Mouse (Mus musculus): ENCODE data around the gene Rpe65. TPM values are rescaled to one million over a fixed set of nuclear protein-coding genes. Genes with fewer than 3 reads are reported as not detected.

Gene Rpe65
- total RNA-seq (2015; ENCODE audit: low replicate concordance) = not detected in 2 replicates
- total RNA-seq (2017; ENCODE audit: low replicate concordance) = not detected in 2 replicates

- ATAC-seq (replicated peaks; ENCODE audit: low FRiP score, poor library complexity, severe bottlenecking) = no peak
Measured at GRCm38 (mm10) chr3:159598875-159599274, at the start of gene Rpe65. Gene Rpe65 (plus strand): TSS chr3:159599175.

GRCm38 (mm10) chr3:159550224-159550623 lies 48.8 kb upstream of the Rpe65 start:
- ATAC-seq (replicated peaks; ENCODE audit: low FRiP score, poor library complexity, severe bottlenecking) = no peak

- no peak for ATAC-seq (replicated peaks; ENCODE audit: low FRiP score, poor library complexity, severe bottlenecking)
Measured at GRCm38 (mm10) chr3:159614977-159615376, 16.0 kb downstream of the Rpe65 start.

- no peak for ATAC-seq (replicated peaks; ENCODE audit: low FRiP score, poor library complexity, severe bottlenecking)
Measured at GRCm38 (mm10) chr3:159621026-159621425, 22.1 kb downstream of the Rpe65 start.

GRCm38 (mm10) chr3:159624010-159624409 lies 25.0 kb downstream of the Rpe65 start:
- no peak for ATAC-seq (replicated peaks; ENCODE audit: low FRiP score, poor library complexity, severe bottlenecking)

- no peak for ATAC-seq (replicated peaks; ENCODE audit: low FRiP score, poor library complexity, severe bottlenecking)
Measured at GRCm38 (mm10) chr3:159660741-159661140, 61.8 kb downstream of the Rpe65 start.

- no peak for ATAC-seq (replicated peaks; ENCODE audit: low FRiP score, poor library complexity, severe bottlenecking)
Measured at GRCm38 (mm10) chr3:159663333-159663732, 64.4 kb downstream of the Rpe65 start.

Other genes with a start within 250 kb of the Rpe65 start
- gene Depdc1a, start 103.7 kb upstream of the Rpe65 start, total RNA-seq (2015; ENCODE audit: low replicate concordance) = 18.2 and 30.7 TPM in 2 replicates
- 16.7 and 17.6 TPM in 2 replicates for gene Depdc1a, start 103.7 kb upstream of the Rpe65 start, total RNA-seq (2017; ENCODE audit: low replicate concordance)
- gene Wls, start 240.5 kb downstream of the Rpe65 start, total RNA-seq (2015; ENCODE audit: low replicate concordance) = 16.1 and 16.5 TPM in 2 replicates
- gene Wls, start 240.5 kb downstream of the Rpe65 start, total RNA-seq (2017; ENCODE audit: low replicate concordance) = 11.9 and 12.5 TPM in 2 replicates